Mouse (Mus musculus) embryonic facial prominence, embryonic 13.5 days (tissue): ENCODE data around the gene Mrm2. TPM values are rescaled to one million over a fixed set of nuclear protein-coding genes. Genes with fewer than 3 reads are reported as not detected.
"Not testable (repeated sequence)": the region's sequence is repeated elsewhere in the genome, so short reads cannot be mapped to it uniquely, and the experiment has no call there.

Source experiments
- ATAC-seq: fragments of 200-750 bp; cut with Nextera tagmentation; 2 replicates; pipeline ENCODE4 v1.8.0; 2017; ENCODE audit warnings: low read depth; ENCODE audit not compliant: insufficient number of reproducible peaks, insufficient read depth, low FRiP score, low TSS enrichment
- H3K27ac ChIP-seq: fragments of 300-500 bp; sonication (generic); 2 replicates; pipeline ENCODE4 v1.5.1; 2015; ENCODE audit warnings: moderate library complexity, mild to moderate bottlenecking, inconsistent platforms
- H3K27me3 ChIP-seq: fragments of 300-500 bp; sonication (generic); 2 replicates; pipeline ENCODE4 v1.6.1; 2015; ENCODE audit warnings: mild to moderate bottlenecking, inconsistent platforms
- H3K36me3 ChIP-seq: fragments of 300-500 bp; sonication (generic); 2 replicates; pipeline ENCODE4 v1.6.1; 2015; ENCODE audit warnings: mild to moderate bottlenecking, inconsistent platforms
- H3K4me1 ChIP-seq: fragments of 300-500 bp; sonication (generic); 2 replicates; pipeline ENCODE4 v1.6.1; 2015; ENCODE audit warnings: inconsistent platforms
- H3K4me2 ChIP-seq: fragments of 300-500 bp; sonication (generic); 2 replicates; pipeline ENCODE4 v1.6.1; 2015; ENCODE audit warnings: moderate library complexity, mild to moderate bottlenecking, inconsistent platforms
- H3K4me3 ChIP-seq: fragments of 300-500 bp; sonication (generic); 2 replicates; pipeline ENCODE4 v1.5.1; 2015; ENCODE audit warnings: mild to moderate bottlenecking, inconsistent platforms
- H3K9ac ChIP-seq: fragments of 300-500 bp; sonication (generic); 2 replicates; pipeline ENCODE4 v1.6.1; 2015; ENCODE audit warnings: mild to moderate bottlenecking, inconsistent platforms
- H3K9me3 ChIP-seq: fragments of 300-500 bp; sonication (generic); 2 replicates; pipeline ENCODE4 v1.6.1; 2016; ENCODE audit warnings: inconsistent platforms
- whole genome bisulfite sequencing: fragments of 180-500 bp; shearing (Covaris S2); methylation state at CpG from one replicate; pipeline ENCODE4 v1.1.7; 2015; ENCODE audit warnings: mixed read lengths; 5-methylcytosine and 5-hydroxymethylcytosine counted together
- polyA plus RNA-seq: library from polyadenylated mRNA; unstranded; fragments of >200 nt; fragmentation: Nextera tagmentation; extraction: Ambion mirVana; gene quantifications from 2 replicates; pipeline ENCODE4 v1.2.1, GENCODE M21; 2015

Mrm2 gene
- polyA plus RNA-seq, 1 experiment from 2014 or later: 26.3 TPM

DNA sequence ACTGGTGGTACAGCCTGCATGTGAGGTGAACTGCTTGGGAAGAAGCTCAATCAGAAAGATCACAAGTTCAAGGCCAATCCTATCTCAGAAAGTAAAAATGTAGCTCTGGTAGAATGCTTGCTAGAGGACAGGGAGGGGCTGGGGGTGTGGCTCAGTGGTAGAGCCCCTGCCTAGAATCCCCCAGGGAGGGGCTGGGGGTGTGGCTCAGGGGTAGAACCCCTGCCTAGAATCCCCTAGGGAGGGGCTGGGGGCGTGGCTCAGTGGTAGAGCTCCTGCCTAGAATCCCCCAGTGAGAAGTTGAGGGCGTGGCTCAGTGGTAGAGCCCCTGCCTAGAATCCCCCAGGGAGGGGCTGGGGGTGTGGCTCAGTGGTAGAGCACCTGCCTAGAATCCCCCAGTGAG, 36.4 kb upstream of the Mrm2 start:
- H3K4me3 ChIP-seq, H3K9me3 ChIP-seq, H3K27ac ChIP-seq, H3K27me3 ChIP-seq, H3K36me3 ChIP-seq, H3K4me2 ChIP-seq, ATAC-seq, H3K9ac ChIP-seq: not testable (repeated sequence)
- 85% methylated on average over 2 of the region's 2 CpGs for WGBS
- peaks cover 13% of the 10 kb centered on the region for H3K4me1 ChIP-seq

DNA sequence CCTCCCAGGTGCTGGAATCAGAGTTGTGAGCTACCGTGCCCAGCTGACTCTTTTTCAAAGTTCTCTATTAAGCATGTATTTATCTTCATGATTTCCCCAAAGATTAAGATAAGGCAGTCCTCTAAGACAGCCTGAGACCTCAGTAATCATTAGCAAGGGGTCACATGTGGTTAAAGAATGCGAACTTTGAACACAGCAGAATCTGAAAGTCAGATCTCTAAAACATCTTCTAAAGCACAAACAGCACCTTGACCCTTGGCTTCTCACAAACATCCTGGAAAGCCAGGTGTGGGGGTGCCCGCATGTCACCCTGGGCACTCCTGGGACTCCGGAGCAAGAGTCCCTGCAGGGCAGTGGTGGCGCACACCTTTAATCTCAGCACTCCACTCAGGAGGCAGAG, 32.7 kb upstream of the Mrm2 start:
- no peak for ATAC-seq
- H3K36me3 ChIP-seq: peaks cover 4% of the 10 kb centered on the region; the same call in 1 of the 2 replicates
- no peak overlapping the region for H3K27ac ChIP-seq
- no peak overlapping the region for H3K9ac ChIP-seq
- no peaks in the 10 kb centered on the region for H3K4me1 ChIP-seq
- no peak overlapping the region for H3K4me3 ChIP-seq
- H3K27me3 ChIP-seq: no peaks in the 10 kb centered on the region
- 93% methylated on average over 5 of the region's 5 CpGs for WGBS
- H3K9me3 ChIP-seq: no peaks in the 10 kb centered on the region
- H3K4me2 ChIP-seq: no peak overlapping the region

DNA sequence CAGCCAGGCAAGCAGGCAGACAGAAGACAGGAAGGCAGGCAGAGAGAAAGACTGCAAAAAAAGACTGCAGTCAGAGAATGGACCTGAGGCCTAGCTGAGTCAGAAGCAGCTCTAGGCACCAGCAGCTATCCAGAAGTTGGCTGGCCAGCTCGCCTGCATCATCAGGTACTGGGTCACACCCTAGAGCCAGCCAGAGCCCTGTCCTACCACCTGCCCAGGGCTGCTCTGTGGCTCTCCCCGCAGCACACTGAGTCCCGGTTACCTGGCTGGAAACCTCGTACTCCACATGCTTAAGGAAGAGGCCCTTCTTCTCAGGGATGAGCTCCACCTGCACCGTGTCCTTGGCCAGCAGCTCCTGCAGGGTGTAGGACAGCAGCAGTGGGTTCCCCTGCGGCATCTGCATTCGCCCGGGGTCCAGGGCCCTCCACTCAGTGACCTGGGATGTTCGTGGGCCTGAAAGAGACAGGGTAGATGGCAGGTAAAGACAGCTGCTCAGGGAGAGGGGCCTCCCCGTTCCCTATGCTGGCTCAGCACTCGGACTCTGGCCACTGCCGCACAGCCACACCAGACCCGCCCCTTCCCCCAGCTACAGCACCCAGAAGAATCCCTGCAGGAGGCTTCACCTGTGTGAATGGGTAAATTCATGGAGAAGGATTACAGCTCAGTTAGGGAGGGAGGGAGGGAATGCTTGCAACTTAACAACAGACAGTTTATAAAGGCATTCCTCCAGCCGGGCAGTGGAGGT, 28.4 kb upstream of the Mrm2 start:
- Histone ChIP-seq H3K4me2 (no peak overlapping the region), H3K4me3 (no peak overlapping the region), H3K9me3 (no peaks in the 10 kb centered on the region), H3K27me3 (no peaks in the 10 kb centered on the region), H3K36me3 (peaks cover 40% of the 10 kb centered on the region), H3K27ac (no peak overlapping the region), H3K9ac (no peak overlapping the region), H3K4me1 (no peaks in the 10 kb centered on the region)
- 75% methylated on average over 14 of the region's 14 CpGs for WGBS
- no peak for ATAC-seq

DNA sequence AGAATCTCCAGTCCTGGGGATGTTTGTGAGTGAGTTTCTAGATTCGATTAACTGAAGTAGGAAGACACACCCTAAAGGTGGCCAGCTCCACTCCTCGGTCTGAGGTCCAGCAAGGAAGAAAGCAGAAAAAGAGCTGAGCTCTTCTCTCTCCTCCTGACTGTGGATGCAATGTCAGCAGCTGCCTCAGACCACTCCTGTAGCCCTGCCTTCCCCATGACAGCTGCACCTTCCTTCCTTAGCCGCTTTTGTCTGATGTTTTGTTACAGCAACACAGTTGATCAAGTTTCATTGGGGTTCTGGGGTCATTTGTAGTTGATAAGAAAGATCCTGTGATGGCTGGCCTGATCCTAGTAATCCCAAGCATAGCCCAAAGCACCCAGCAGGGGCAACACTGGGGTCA, 25.8 kb upstream of the Mrm2 start:
- Histone ChIP-seq H3K27me3 (no peaks in the 10 kb centered on the region), H3K9me3 (no peaks in the 10 kb centered on the region), H3K36me3 (peaks cover 63% of the 10 kb centered on the region), H3K4me2 (no peak overlapping the region), H3K9ac (no peak overlapping the region), H3K27ac (no peak overlapping the region), H3K4me3 (no peak overlapping the region), H3K4me1 (no peaks in the 10 kb centered on the region)
- ATAC-seq: no peak
- WGBS: 86% methylated on average over 3 of the region's 3 CpGs

DNA sequence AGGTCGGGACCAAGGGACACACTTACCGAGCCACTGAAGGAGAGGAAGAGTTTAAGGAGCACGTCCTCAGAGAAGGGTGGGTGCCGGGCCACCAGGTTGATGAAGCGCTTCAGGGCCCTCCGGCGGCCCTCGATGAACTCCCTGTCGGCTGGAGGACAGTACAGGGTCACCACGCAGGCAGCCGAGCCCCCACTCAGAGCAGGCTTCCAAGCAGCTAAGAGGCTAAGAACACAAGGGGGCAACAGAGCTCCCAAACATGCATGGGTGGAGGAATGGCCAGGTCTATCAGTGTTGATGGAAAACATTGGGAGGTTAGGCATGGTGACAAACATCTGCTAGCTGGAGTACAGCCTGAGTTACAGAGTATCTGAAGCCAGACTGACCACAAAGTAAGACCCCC, 24.2 kb upstream of the Mrm2 start:
- H3K9ac ChIP-seq: no peak overlapping the region
- no peaks in the 10 kb centered on the region for H3K9me3 ChIP-seq
- H3K4me3 ChIP-seq: no peak overlapping the region
- H3K27ac ChIP-seq: no peak overlapping the region
- peaks cover 77% of the 10 kb centered on the region for H3K36me3 ChIP-seq
- H3K27me3 ChIP-seq: no peaks in the 10 kb centered on the region
- 91% methylated on average over 11 of the region's 11 CpGs for WGBS
- no peak for ATAC-seq
- no peaks in the 10 kb centered on the region for H3K4me1 ChIP-seq
- no peak overlapping the region for H3K4me2 ChIP-seq

DNA sequence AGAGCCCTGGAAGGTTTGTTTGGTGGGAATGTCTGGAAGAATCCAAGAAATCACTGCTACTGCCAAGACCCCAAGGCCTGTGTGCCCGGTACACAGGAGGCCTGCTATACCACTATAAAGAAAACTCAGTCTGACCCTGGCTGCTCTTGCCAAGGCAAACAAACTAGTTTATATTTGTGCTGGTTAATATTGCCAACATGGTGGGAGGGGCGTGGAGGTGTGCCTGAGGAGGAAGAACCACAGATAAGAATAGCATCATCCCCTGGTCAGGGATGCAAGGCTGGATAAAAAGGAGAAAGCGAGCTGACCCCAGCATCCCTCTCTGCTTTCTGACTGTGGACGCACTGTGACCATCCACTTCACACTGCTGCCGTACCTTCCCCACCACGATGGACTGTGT, 20.7 kb upstream of the Mrm2 start:
- Histone ChIP-seq H3K4me1 (no peaks in the 10 kb centered on the region), H3K27ac (no peak overlapping the region), H3K9ac (no peak overlapping the region), H3K4me2 (no peak overlapping the region), H3K4me3 (no peak overlapping the region), H3K36me3 (peaks cover 65% of the 10 kb centered on the region), H3K27me3 (no peaks in the 10 kb centered on the region), H3K9me3 (no peaks in the 10 kb centered on the region)
- ATAC-seq: no peak
- 94% methylated on average over 6 of the region's 6 CpGs for WGBS

DNA sequence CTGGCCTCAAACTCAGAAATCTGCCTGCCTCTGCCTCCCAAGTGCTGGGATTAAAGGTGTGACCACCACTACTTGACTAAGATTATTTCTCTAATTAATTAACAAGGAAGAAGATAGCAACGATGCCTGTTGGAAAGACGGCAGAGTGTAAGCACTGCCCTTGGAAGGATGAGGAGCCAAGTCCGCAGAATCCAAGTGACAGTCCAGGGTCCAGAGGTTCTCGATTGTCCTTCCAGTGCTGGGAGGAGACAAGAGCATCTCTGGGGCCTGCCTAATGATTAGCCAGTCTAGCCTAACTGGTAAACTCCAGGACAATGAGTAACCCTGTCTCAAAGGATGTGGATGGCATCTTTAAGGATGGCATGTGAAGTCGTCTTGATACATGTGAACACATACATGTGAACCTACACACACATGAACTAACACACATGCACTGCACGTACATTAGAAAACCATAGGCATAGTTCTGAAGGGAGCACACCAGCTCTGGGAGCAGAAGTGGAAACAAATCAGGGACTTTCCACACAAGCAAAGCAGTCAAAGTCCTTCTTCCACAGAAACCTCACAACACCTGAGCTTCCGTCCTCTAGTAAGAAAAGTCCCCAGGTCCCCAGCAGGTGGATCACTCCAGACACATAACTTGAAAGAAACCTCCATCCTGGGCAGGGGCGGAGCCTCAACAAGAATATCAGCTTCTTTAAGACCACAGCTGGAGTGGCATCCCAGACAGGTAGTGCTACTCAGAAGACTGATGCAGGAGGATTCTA, 19.2 kb upstream of the Mrm2 start:
- H3K27me3 ChIP-seq: no peaks in the 10 kb centered on the region
- H3K36me3 ChIP-seq: peaks cover 59% of the 10 kb centered on the region
- H3K4me2 ChIP-seq: no peak overlapping the region
- H3K4me1 ChIP-seq: no peaks in the 10 kb centered on the region
- no peak for ATAC-seq
- H3K27ac ChIP-seq: no peak overlapping the region
- H3K9me3 ChIP-seq: no peaks in the 10 kb centered on the region
- no peak overlapping the region for H3K9ac ChIP-seq
- 96% methylated on average over 8 of the region's 8 CpGs for WGBS
- no peak overlapping the region for H3K4me3 ChIP-seq

DNA sequence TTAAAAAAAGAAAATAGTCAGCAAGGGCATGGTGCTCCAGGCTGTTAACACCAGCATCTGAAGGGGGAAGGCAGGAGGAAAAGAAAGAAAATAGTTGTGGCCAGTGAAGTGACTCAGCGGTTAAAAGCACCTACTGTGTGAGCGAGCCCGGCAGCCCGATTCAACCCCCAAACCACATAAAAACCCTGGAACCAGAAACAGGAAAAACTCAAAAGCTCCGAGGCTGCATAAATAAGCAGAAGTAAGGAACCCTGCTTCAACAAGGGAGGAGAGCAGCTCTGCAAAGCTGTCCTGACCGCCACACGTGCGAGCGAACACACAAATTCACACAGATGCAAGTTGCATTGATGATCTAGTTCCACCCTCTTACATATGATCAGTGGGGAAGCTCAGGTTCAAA, 18.2 kb upstream of the Mrm2 start:
- Histone ChIP-seq H3K4me3 (no peak overlapping the region), H3K27ac (no peak overlapping the region), H3K9ac (no peak overlapping the region), H3K36me3 (peaks cover 61% of the 10 kb centered on the region), H3K4me1 (no peaks in the 10 kb centered on the region), H3K9me3 (no peaks in the 10 kb centered on the region), H3K4me2 (no peak overlapping the region), H3K27me3 (no peaks in the 10 kb centered on the region)
- no peak for ATAC-seq
- 94% methylated on average over 9 of the region's 9 CpGs for WGBS

DNA sequence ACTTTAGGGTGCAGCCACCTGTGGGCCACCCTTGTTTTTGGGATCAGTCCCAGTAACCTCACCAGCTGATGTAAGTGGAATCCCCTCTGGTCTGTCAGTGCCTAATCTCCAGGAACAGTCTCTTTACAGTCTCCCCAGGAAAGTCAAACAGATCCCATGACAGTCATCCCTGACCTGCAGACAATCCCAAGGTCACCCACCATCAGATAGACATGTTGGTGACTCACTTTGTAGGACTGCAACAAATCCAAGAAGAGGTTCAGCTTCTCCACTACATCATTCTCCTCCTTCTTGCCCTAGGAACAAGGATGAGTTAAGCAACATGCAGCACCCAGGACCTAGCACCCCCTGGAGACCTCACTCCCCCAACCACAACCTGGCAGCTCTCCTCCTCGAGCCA, 14.4 kb upstream of the Mrm2 start:
- Histone ChIP-seq H3K9ac (no peak overlapping the region), H3K27ac (no peak overlapping the region), H3K4me2 (no peak overlapping the region), H3K9me3 (no peaks in the 10 kb centered on the region), H3K27me3 (no peaks in the 10 kb centered on the region), H3K4me1 (no peaks in the 10 kb centered on the region), H3K36me3 (peaks cover 54% of the 10 kb centered on the region), H3K4me3 (no peak overlapping the region)
- ATAC-seq: no peak
- 71% methylated on average over 1 of the region's 1 CpGs for WGBS

DNA sequence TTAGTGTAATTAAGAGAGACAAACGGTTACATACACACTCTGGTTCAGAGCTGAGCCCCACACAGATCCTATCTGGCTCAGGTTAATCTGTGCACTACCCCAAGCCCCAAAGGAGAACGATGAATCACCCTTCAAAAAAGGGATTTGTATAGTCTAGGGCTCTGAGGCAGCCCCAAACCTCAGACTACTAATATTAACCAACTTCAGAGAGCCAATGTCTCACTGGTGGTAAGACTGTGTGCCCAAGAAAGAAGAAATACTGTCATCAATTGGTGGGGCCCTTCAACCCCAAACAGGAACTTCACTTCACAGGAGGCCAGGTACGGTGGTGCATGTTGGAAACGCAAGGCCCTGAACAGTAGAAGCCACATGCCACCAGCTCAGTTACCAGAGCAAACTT, 13.5 kb upstream of the Mrm2 start:
- no peaks in the 10 kb centered on the region for H3K4me1 ChIP-seq
- WGBS: 88% methylated on average over 4 of the region's 4 CpGs
- H3K36me3 ChIP-seq: peaks cover 57% of the 10 kb centered on the region
- no peak overlapping the region for H3K9ac ChIP-seq
- no peak for ATAC-seq
- H3K27me3 ChIP-seq: no peaks in the 10 kb centered on the region
- H3K4me2 ChIP-seq: no peak overlapping the region
- H3K27ac ChIP-seq: no peak overlapping the region
- no peak overlapping the region for H3K4me3 ChIP-seq
- no peaks in the 10 kb centered on the region for H3K9me3 ChIP-seq

DNA sequence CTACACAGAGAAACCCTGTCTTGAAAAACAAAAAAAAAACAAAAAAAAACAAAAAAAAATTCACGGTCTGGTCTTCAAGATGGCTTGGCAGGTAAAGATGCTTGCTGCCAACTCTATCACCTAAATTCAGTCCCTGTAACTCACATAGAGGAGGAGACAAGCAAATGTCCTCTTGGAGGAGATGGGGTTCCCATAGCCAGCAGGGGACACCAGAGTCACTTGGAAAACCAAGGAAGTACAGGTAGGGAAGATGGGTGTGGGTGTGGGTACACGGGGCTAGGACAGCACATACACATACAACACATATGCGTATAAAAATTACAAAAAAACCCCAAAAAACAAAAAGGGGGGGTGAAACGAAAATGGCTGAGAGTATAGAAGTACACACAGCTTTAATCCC, 11.2 kb upstream of the Mrm2 start:
- H3K27me3 ChIP-seq: no peaks in the 10 kb centered on the region
- H3K27ac ChIP-seq: no peak overlapping the region
- no peak overlapping the region for H3K4me3 ChIP-seq
- H3K9ac ChIP-seq: no peak overlapping the region
- no peaks in the 10 kb centered on the region for H3K9me3 ChIP-seq
- peaks cover 81% of the 10 kb centered on the region for H3K36me3 ChIP-seq
- H3K4me2 ChIP-seq: no peak overlapping the region
- no peaks in the 10 kb centered on the region for H3K4me1 ChIP-seq
- no peak for ATAC-seq
- 84% methylated on average over 4 of the region's 4 CpGs for whole genome bisulfite sequencing

DNA sequence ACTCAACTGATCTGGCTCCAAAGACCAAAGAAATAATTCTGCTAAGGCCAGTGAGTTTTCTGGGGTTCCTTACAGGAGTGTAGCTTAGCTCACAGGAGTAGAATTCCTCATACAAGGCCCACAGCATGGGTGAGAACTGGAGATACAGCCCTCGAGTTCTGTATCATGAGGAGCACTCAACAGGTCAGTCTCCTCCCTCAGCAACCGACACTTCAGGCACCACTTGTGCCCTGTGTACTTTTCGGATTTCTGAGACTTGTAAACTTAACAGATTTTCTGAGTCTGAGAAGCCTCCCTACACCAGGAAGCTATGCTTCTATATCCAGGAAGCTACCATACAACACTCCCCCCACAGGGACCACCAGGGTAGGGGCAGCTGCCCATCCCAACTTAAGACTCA, 8.1 kb upstream of the Mrm2 start:
- WGBS: 90% methylated on average over 3 of the region's 3 CpGs
- Histone ChIP-seq H3K4me1 (no peaks in the 10 kb centered on the region), H3K9me3 (no peaks in the 10 kb centered on the region), H3K4me3 (no peak overlapping the region), H3K27ac (no peak overlapping the region), H3K27me3 (no peaks in the 10 kb centered on the region), H3K4me2 (no peak overlapping the region), H3K36me3 (peaks cover 67% of the 10 kb centered on the region), H3K9ac (no peak overlapping the region)
- ATAC-seq: no peak
